Mouse (Mus musculus) MEL (cell line): ENCODE results near the gene Myo15b. TPM values are rescaled to one million over a fixed set of nuclear protein-coding genes. Genes with fewer than 3 reads are reported as not detected.

Experiments used
- DNase-seq: peaks from one replicate; pipeline ENCODE4 v3.0.0; 2011; ENCODE audit warnings: low read depth, low spot score
- H3K27ac ChIP-seq: 2 replicates; pipeline ENCODE4 v1.5.1; 2012; ENCODE audit warnings: low read depth, mild to moderate bottlenecking, control low read depth, low read length, moderate library complexity; ENCODE audit not compliant: control insufficient read depth
- H3K27me3 ChIP-seq, 2 experiments: fragments of 150-350 bp in 1 of 2; sonication (generic) in 1 of 2; 2 replicates each; pipeline ENCODE4 v1.6.1; 2012; ENCODE audit warnings: low read length in 2 of 2, mild to moderate bottlenecking in 2 of 2, improper control_type of control experiment in 1 of 2, moderate library complexity in 1 of 2; ENCODE audit not compliant: insufficient read depth in 2 of 2, control insufficient read depth in 1 of 2
- H3K36me3 ChIP-seq, 2 experiments: 2 replicates each; pipeline ENCODE4 v1.6.1; 2012 to 2014; ENCODE audit warnings: low read length in 2 of 2, improper control_type of control experiment in 1 of 2, inconsistent platforms in 1 of 2, mild to moderate bottlenecking in 1 of 2; ENCODE audit not compliant: insufficient read depth in 2 of 2, control insufficient read depth in 1 of 2
- H3K4me1 ChIP-seq, 2 experiments: fragments of 150-350 bp in 1 of 2; sonication (generic) in 1 of 2; 2 replicates each; pipeline ENCODE4 v1.6.1; 2012; ENCODE audit warnings: low read length in 2 of 2, improper control_type of control experiment in 1 of 2, mild to moderate bottlenecking in 1 of 2; ENCODE audit not compliant: insufficient read depth in 2 of 2, control insufficient read depth in 1 of 2
- H3K4me3 ChIP-seq, 2 experiments: fragments of 150-350 bp in 1 of 2; sonication (generic) in 1 of 2; 2 replicates each; pipeline ENCODE4 v1.5.1; 2012; ENCODE audit warnings: low read depth in 2 of 2, low read length in 2 of 2, mild to moderate bottlenecking in 2 of 2, moderate library complexity in 2 of 2, control low read depth in 1 of 2, improper control_type of control experiment in 1 of 2; ENCODE audit not compliant: control insufficient read depth in 1 of 2, insufficient read depth in 1 of 2
- H3K79me2 ChIP-seq: 2 replicates; pipeline ENCODE4 v1.6.1; 2012; ENCODE audit warnings: mild to moderate bottlenecking, low read length, moderate library complexity; ENCODE audit not compliant: control insufficient read depth, poor library complexity, insufficient read depth
- H3K9ac ChIP-seq: 2 replicates; pipeline ENCODE4 v1.6.1; 2012; ENCODE audit warnings: low read depth, mild to moderate bottlenecking, control low read depth, low read length, moderate library complexity; ENCODE audit not compliant: control insufficient read depth, poor library complexity, severe bottlenecking
- H3K9me3 ChIP-seq: fragments of 150-350 bp; sonication (generic); replicated peaks from 2 replicates; pipeline ENCODE4 v1.6.1; 2012; ENCODE audit warnings: mild to moderate bottlenecking, low read length, improper control_type of control experiment, moderate library complexity; ENCODE audit not compliant: insufficient read depth
- CHD1 ChIP-seq: IDR thresholded peaks from 2 replicates; pipeline ENCODE4 v1.6.1; 2012; ENCODE audit warnings: low read depth, mild to moderate bottlenecking, inconsistent platforms, low read length, improper control_type of control experiment
- ELF1 ChIP-seq: IDR thresholded peaks from 2 replicates; pipeline ENCODE4 v1.6.1; 2014; ENCODE audit warnings: low read depth, mild to moderate bottlenecking, inconsistent platforms, low read length, improper control_type of control experiment, moderate library complexity
- EP300 ChIP-seq, 2 experiments: IDR thresholded peaks; 2 replicates each; pipeline ENCODE4 v1.6.1; 2011; ENCODE audit warnings: improper control_type of control experiment in 2 of 2, low read length in 2 of 2, low read depth in 1 of 2, mild to moderate bottlenecking in 1 of 2
- GABPA ChIP-seq: IDR thresholded peaks from 2 replicates; pipeline ENCODE4 v1.6.1; 2012; ENCODE audit warnings: low read depth, mild to moderate bottlenecking, inconsistent platforms, low read length, improper control_type of control experiment, moderate library complexity
- GATA1 ChIP-seq: IDR thresholded peaks from 2 replicates; pipeline ENCODE4 v1.6.1; 2011; ENCODE audit warnings: low read depth, low read length, improper control_type of control experiment
- HCFC1 ChIP-seq: IDR thresholded peaks from 2 replicates; pipeline ENCODE4 v1.6.1; 2012; ENCODE audit warnings: low read depth, mild to moderate bottlenecking, inconsistent platforms, low read length, improper control_type of control experiment, moderate library complexity
- KAT2A ChIP-seq: conservative IDR thresholded peaks from 2 replicates; pipeline ENCODE4 v1.6.1; 2012; ENCODE audit warnings: low read depth, low read length, improper control_type of control experiment, inconsistent platforms
- MXI1 ChIP-seq: IDR thresholded peaks from 2 replicates; pipeline ENCODE4 v1.6.1; 2011; ENCODE audit warnings: mild to moderate bottlenecking, low read depth, low read length, improper control_type of control experiment
- POLR2A ChIP-seq, 2 experiments: IDR thresholded peaks; 2 replicates each; pipeline ENCODE4 v1.6.1; 2011 to 2012; ENCODE audit warnings: low read length in 2 of 2, mild to moderate bottlenecking in 2 of 2, control low read depth in 1 of 2, improper control_type of control experiment in 1 of 2, low read depth in 1 of 2, moderate library complexity in 1 of 2; ENCODE audit not compliant: control insufficient read depth in 1 of 2, insufficient read depth in 1 of 2, poor library complexity in 1 of 2
- POLR2AphosphoS2 ChIP-seq: IDR thresholded peaks from 2 replicates; pipeline ENCODE4 v1.6.1; 2011; ENCODE audit warnings: low read length, improper control_type of control experiment
- RCOR1 ChIP-seq: IDR thresholded peaks from 2 replicates; pipeline ENCODE4 v1.6.1; 2012; ENCODE audit warnings: low read depth, mild to moderate bottlenecking, inconsistent platforms, low read length, improper control_type of control experiment
- TAL1 ChIP-seq: IDR thresholded peaks from 2 replicates; pipeline ENCODE4 v1.6.1; 2012; ENCODE audit warnings: mild to moderate bottlenecking, inconsistent platforms, low read length, moderate library complexity, mixed read lengths
- TBP ChIP-seq: IDR thresholded peaks from 2 replicates; pipeline ENCODE4 v1.8.0; 2011; ENCODE audit warnings: low read depth, low read length, improper control_type of control experiment
- TCF12 ChIP-seq: IDR thresholded peaks from 2 replicates; pipeline ENCODE4 v1.6.1; 2014; ENCODE audit warnings: low read depth, mild to moderate bottlenecking, inconsistent platforms, low read length, improper control_type of control experiment, moderate library complexity
- UBTF ChIP-seq: IDR thresholded peaks from 2 replicates; pipeline ENCODE4 v1.6.1; 2012; ENCODE audit warnings: low read depth, mild to moderate bottlenecking, inconsistent platforms, low read length, improper control_type of control experiment, moderate library complexity, borderline replicate concordance; ENCODE audit not compliant: insufficient read depth
- ZKSCAN1 ChIP-seq: IDR thresholded peaks from 2 replicates; pipeline ENCODE4 v1.6.1; 2012; ENCODE audit warnings: low read depth, mild to moderate bottlenecking, inconsistent platforms, low read length, improper control_type of control experiment, moderate library complexity
- ZMIZ1 ChIP-seq: IDR thresholded peaks from 2 replicates; pipeline ENCODE4 v1.6.1; 2012; ENCODE audit warnings: low read depth, mild to moderate bottlenecking, inconsistent platforms, low read length, improper control_type of control experiment, moderate library complexity
- ZNF384 ChIP-seq: IDR thresholded peaks from 2 replicates; pipeline ENCODE4 v1.6.1; 2012; ENCODE audit warnings: low read depth, mild to moderate bottlenecking, inconsistent platforms, low read length, improper control_type of control experiment
- polyA plus RNA-seq, 2 experiments: library from polyadenylated mRNA; stranded (reverse) in 1 of 2; unstranded in 1 of 2; fragments of >175 nt in 1 of 2; fragments of >200 nt in 1 of 2; gene quantifications; 2 replicates each; pipeline versions ENCODE4 v1.2.1 to v1.2.4; 2012; ENCODE audit warnings: low replicate concordance in 2 of 2, low read depth in 1 of 2; ENCODE audit not compliant: insufficient read length in 2 of 2, insufficient read depth in 1 of 2, missing spikeins in 1 of 2
- total RNA-seq: library from RNA; depleted of rRNA; stranded (reverse); fragments of 300-350 nt; gene quantifications from 2 replicates; pipeline ENCODE4 v1.2.3, GENCODE M21; 2012

Gene Myo15b
- total and polyA plus RNA-seq, 3 experiments: 1.5 to 3.2 TPM; not detected in 1

DNA sequence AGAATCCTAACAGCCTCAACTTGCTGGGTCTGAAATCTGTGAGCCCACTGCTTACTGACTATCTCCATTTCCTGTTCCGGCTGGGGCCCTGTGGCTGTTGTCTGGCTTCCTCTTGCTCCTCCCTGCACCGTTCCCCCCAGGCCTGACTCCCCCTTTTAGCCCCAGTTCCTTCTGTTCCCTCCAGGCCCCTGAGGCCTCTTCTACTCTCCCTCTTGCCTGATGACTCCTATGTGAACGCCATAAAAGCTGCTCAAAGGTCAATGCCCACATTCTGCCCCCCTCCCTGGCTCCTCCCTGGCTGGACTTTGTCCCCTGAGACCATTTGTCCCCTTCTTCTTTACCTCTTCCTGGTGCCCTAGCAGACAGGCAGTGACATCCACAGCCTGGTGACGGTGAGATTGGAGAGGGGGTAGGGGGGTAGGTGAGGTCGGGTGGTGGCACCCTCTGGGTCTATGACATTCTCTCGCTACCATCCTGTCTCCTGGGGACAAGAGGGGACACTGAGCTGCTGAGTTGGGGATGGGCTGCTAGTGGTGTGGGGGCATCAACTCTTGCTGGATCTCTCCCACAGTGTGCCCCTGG lies 19.1 kb downstream of the Myo15b start:
- TF ChIP-seq EP300 (IDR thresholded peaks at IDR 0.05; ENCODE audit: low read depth in 1 of 2, low read length in 2 of 2) (peak in 1 of 2 experiments; percentile 14; a peak in 1 of 4 replicates), RCOR1 (no peak), ELF1 (peak; percentile 37; the same call in 1 of the 2 replicates), GABPA (no peak), POLR2A (IDR thresholded peaks at IDR 0.05; ENCODE audit: control insufficient read depth in 1 of 2, insufficient read depth in 1 of 2, low read depth in 1 of 2, low read length in 2 of 2, poor library complexity in 1 of 2) (peak in 1 of 2 experiments; percentile 48; a peak in 1 of 4 replicates), HCFC1 (peak; percentile 51; the same call in 1 of the 2 replicates), POLR2AphosphoS2 (no peak), ZKSCAN1 (no peak), GATA1 (0 out of 2 replicates have a peak, but pooled peaks have one; percentile 14)
- H3K9ac ChIP-seq: peak overlapping the region; percentile 44
- no peak overlapping the region for H3K4me3 ChIP-seq
- no peaks in the 10 kb centered on the region for H3K79me2 ChIP-seq
- peak; percentile 71 for DNase-seq
- H3K9me3 ChIP-seq: no peaks in the 10 kb centered on the region
- H3K4me1 ChIP-seq: peaks cover 0 to 11% of the 10 kb centered on the region in 2 experiments; a peak in 2 of 4 replicates
- H3K27ac ChIP-seq: no peak overlapping the region
- no peaks in the 10 kb centered on the region for H3K27me3 ChIP-seq
- H3K36me3 ChIP-seq: peaks cover 0 to 7% of the 10 kb centered on the region in 2 experiments; a peak in 2 of 4 replicates

- Histone ChIP-seq H3K4me1 (peaks cover 0 to 11% of the 10 kb centered on the region in 2 experiments; a peak in 2 of 4 replicates), H3K27ac (no peak overlapping the region), H3K9ac (no peak overlapping the region), H3K36me3 (peaks cover 0 to 7% of the 10 kb centered on the region in 2 experiments; a peak in 2 of 4 replicates), H3K27me3 (no peaks in the 10 kb centered on the region), H3K9me3 (no peaks in the 10 kb centered on the region), H3K79me2 (no peaks in the 10 kb centered on the region), H3K4me3 (no peak overlapping the region)
- no peak for DNase-seq
- TF ChIP-seq TCF12 (no peak), UBTF (no peak), CHD1 (no peak), KAT2A (no peak), MXI1 (no peak), RCOR1 (no peak), TBP (no peak), ZNF384 (no peak), ZMIZ1 (no peak), TAL1 (no peak)
Observed at GRCm38 (mm10) chr11:115878071-115878470, 19.9 kb downstream of the Myo15b start.
